Mouse (Mus musculus): ENCODE measurements at regions not wholly inside any gene's neighbourhood (a gene's known extent, or its start where the extent isn't known, plus 50 kb on each side); places are given as distances from the start of the nearest gene placed in this dataset.
A peak's percentile ranks its signal among the peaks of the same experiment; 100 is the strongest.

DNA sequence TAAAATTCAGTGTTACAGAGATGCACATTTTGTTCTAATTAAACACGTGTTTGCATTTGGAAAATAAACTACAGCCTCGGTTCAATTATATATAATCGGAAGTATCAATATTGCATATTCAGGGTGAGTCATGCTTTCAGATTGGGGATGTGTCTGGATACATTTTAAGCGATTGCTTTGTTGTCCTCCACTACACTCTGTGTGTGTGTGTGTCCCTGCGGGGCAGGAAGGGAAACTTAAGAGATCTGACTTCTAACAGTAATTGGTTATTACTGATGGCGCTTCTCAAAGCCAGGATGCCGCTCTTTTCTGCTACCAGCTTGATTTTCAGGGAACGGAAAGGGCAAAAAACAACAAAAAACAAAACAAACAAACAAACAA, 409.3 kb downstream of the Rnd3 start:
- no peaks in the 10 kb centered on the region for H3K4me1 ChIP-seq (ENCODE audit: control insufficient read depth, insufficient read depth, low read length)
- no peak overlapping the region for H3K4me3 ChIP-seq (ENCODE audit: insufficient read depth, low read length)
- no peak overlapping the region for H3K27ac ChIP-seq (ENCODE audit: insufficient read depth, low read length)
- TF ChIP-seq POLR2A (IDR thresholded peaks at IDR 0.05; ENCODE audit: low read depth, low read length), result no peak
- no peak for TF ChIP-seq CTCF (IDR thresholded peaks at IDR 0.05; ENCODE audit: borderline replicate concordance, insufficient read depth, low read length)

- H3K27ac ChIP-seq (ENCODE audit: insufficient read depth, low read length), result no peak overlapping the region
- no peak overlapping the region for H3K4me3 ChIP-seq (ENCODE audit: insufficient read depth, low read length)
- TF ChIP-seq CTCF (IDR thresholded peaks at IDR 0.05; ENCODE audit: borderline replicate concordance, insufficient read depth, low read length) (no peak), POLR2A (IDR thresholded peaks at IDR 0.05; ENCODE audit: low read depth, low read length) (no peak)
- no peaks in the 10 kb centered on the region for H3K4me1 ChIP-seq (ENCODE audit: control insufficient read depth, insufficient read depth, low read length)
These were observed 409.8 kb downstream of the Rnd3 start for GRCm38 (mm10) chr2:50738936-50739598.

GRCm38 (mm10) chr2:50737706-50738105, 411.2 kb downstream of the Rnd3 start:
- Histone ChIP-seq H3K4me1 (ENCODE audit: control insufficient read depth, insufficient read depth, low read length) (no peaks in the 10 kb centered on the region), H3K4me3 (ENCODE audit: insufficient read depth, low read length) (no peak overlapping the region), H3K27ac (ENCODE audit: insufficient read depth, low read length) (no peak overlapping the region)
- TF ChIP-seq CTCF (IDR thresholded peaks at IDR 0.05; ENCODE audit: borderline replicate concordance, insufficient read depth, low read length) (no peak), POLR2A (IDR thresholded peaks at IDR 0.05; ENCODE audit: low read depth, low read length) (no peak)

DNA sequence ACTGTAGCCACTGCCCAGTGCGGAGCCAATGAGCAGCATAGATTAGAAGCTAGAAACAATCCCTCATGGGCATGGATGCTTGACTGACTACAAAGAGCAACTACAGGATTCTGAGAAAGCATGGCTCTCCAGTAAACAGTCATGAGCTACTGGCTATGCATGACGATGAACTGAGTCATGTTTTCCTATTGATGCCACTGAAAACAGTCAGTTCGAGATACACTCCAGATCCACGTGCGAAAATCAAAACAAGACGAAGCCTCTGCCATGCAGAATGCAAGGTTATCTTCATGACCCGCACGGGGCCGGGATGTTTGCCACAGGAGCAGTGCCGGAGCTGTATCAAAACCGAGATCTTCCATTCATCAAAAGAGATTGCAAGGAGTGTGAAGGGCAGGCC, 413.9 kb downstream of the Rnd3 start:
- H3K4me1 ChIP-seq (ENCODE audit: control insufficient read depth, insufficient read depth, low read length), result no peaks in the 10 kb centered on the region
- no peak overlapping the region for H3K27ac ChIP-seq (ENCODE audit: insufficient read depth, low read length)
- no peak overlapping the region for H3K4me3 ChIP-seq (ENCODE audit: insufficient read depth, low read length)
- TF ChIP-seq POLR2A (IDR thresholded peaks at IDR 0.05; ENCODE audit: low read depth, low read length) (no peak), CTCF (IDR thresholded peaks at IDR 0.05; ENCODE audit: borderline replicate concordance, insufficient read depth, low read length) (no peak)

GRCm38 (mm10) chr2:50706652-50707051, 410.1 kb upstream of the Mmadhc start:
- Histone ChIP-seq H3K4me3 (ENCODE audit: insufficient read depth, low read length) (no peak overlapping the region), H3K27ac (ENCODE audit: insufficient read depth, low read length) (no peak overlapping the region), H3K4me1 (ENCODE audit: control insufficient read depth, insufficient read depth, low read length) (peaks cover 5% of the 10 kb centered on the region; the same call in 1 of the 2 replicates)
- TF ChIP-seq CTCF (IDR thresholded peaks at IDR 0.05; ENCODE audit: borderline replicate concordance, insufficient read depth, low read length) (no peak), POLR2A (IDR thresholded peaks at IDR 0.05; ENCODE audit: low read depth, low read length) (no peak)

DNA sequence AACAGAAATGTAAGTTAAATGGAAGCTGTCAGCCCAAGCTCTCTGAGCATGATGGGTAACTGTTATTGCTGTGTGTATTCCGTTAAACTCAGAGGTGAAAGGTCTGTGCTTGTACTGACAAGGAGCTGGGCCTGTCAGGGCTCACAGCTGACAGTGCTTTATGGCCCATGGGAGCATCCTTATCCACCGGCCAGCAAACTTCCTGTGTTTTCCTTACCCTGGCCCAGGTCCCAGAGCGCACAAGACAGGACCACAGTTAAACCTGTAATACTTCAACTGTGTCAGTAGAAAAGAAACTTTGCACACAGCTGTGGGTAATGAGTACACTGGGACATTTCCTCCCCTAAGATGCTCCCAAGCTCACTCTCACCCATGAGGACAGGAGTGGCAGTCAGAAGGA, 407.7 kb upstream of the Mmadhc start:
- H3K27ac ChIP-seq (ENCODE audit: insufficient read depth, low read length), result peak overlapping the region; percentile 75
- TF ChIP-seq POLR2A (IDR thresholded peaks at IDR 0.05; ENCODE audit: low read depth, low read length), result no peak
- no peak for TF ChIP-seq CTCF (IDR thresholded peaks at IDR 0.05; ENCODE audit: borderline replicate concordance, insufficient read depth, low read length)
- H3K4me3 ChIP-seq (ENCODE audit: insufficient read depth, low read length), result no peak overlapping the region
- H3K4me1 ChIP-seq (ENCODE audit: control insufficient read depth, insufficient read depth, low read length), result peaks cover 5% of the 10 kb centered on the region; the same call in 1 of the 2 replicates

GRCm38 (mm10) chr2:50702584-50703450, 406.2 kb upstream of the Mmadhc start:
- TF ChIP-seq POLR2A (IDR thresholded peaks at IDR 0.05; ENCODE audit: low read depth, low read length), result no peak
- no peak for TF ChIP-seq CTCF (IDR thresholded peaks at IDR 0.05; ENCODE audit: borderline replicate concordance, insufficient read depth, low read length)
- H3K4me3 ChIP-seq (ENCODE audit: insufficient read depth, low read length), result no peak overlapping the region
- H3K4me1 ChIP-seq (ENCODE audit: control insufficient read depth, insufficient read depth, low read length), result peaks cover 5% of the 10 kb centered on the region; the same call in 1 of the 2 replicates
- no peak overlapping the region for H3K27ac ChIP-seq (ENCODE audit: insufficient read depth, low read length)

DNA sequence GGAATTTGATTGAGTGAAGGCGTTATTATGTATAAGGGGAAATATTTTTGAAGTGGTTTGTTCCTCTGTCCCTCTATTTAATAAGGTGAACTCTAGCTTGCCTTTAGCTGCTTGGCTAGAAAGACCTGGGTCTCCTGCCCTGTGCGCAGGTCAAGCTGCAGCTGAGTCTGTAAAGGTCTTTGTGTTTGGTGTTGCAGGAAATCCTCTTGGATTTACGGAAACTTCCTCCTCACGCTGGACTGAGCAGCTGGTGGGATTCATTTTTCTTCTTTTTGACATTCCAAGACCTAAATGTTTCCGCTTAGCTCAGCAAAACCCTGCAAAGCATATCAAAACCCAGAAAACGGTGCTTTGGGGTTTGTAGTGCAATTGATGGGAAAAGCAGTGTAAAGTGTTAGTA, 402.2 kb upstream of the Mmadhc start:
- H3K4me1 ChIP-seq (ENCODE audit: control insufficient read depth, insufficient read depth, low read length), result no peaks in the 10 kb centered on the region
- TF ChIP-seq CTCF (IDR thresholded peaks at IDR 0.05; ENCODE audit: borderline replicate concordance, insufficient read depth, low read length) (no peak), POLR2A (IDR thresholded peaks at IDR 0.05; ENCODE audit: low read depth, low read length) (no peak)
- no peak overlapping the region for H3K4me3 ChIP-seq (ENCODE audit: insufficient read depth, low read length)
- no peak overlapping the region for H3K27ac ChIP-seq (ENCODE audit: insufficient read depth, low read length)

DNA sequence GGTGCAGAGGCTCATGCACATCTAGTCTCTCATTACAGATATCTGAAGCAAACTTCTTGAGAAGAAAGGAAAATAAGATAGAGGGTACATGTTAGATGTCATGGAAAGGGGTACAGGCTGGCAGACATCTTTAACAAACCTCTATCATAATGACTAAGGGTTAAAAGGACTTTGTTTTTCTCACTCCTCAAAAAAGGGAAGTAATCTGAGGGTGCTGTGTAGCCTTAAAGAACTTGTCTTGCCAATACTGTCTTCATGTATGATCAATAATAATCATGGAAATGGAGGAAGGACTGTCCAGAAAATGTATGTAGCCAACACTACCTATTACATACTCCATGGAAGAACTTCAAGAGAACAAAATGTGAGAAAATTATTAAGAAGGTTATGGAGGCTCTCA, 400.0 kb upstream of the Mmadhc start:
- H3K4me3 ChIP-seq (ENCODE audit: insufficient read depth, low read length), result no peak overlapping the region
- H3K27ac ChIP-seq (ENCODE audit: insufficient read depth, low read length), result no peak overlapping the region
- no peak for TF ChIP-seq POLR2A (IDR thresholded peaks at IDR 0.05; ENCODE audit: low read depth, low read length)
- no peak for TF ChIP-seq CTCF (IDR thresholded peaks at IDR 0.05; ENCODE audit: borderline replicate concordance, insufficient read depth, low read length)
- no peaks in the 10 kb centered on the region for H3K4me1 ChIP-seq (ENCODE audit: control insufficient read depth, insufficient read depth, low read length)

DNA sequence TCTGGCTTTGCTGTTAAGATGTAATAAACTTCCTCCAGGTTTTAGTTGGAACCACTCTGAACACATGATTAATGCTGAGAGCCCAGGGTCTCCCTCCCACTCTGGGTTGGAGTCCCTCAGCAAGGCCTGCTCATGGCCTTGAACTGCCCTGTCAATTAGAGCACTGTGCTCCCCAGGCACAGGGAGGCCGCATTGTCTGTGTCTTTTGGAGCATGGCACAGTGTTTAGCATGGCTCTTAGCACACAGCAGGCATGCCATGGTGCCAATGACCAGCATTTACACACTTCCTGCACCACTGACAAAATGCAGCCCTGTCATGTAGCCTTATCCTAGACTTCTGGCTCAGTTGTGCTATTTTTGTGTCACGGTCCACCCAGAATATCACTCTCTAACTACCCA, 398.2 kb upstream of the Mmadhc start:
- H3K4me1 ChIP-seq (ENCODE audit: control insufficient read depth, insufficient read depth, low read length), result 0 out of 2 replicates have a peak, but pooled peaks cover 3% of the 10 kb centered on the region
- no peak overlapping the region for H3K4me3 ChIP-seq (ENCODE audit: insufficient read depth, low read length)
- no peak overlapping the region for H3K27ac ChIP-seq (ENCODE audit: insufficient read depth, low read length)
- TF ChIP-seq CTCF (IDR thresholded peaks at IDR 0.05; ENCODE audit: borderline replicate concordance, insufficient read depth, low read length) (no peak), POLR2A (IDR thresholded peaks at IDR 0.05; ENCODE audit: low read depth, low read length) (no peak)
